Mouse (Mus musculus) limb, embryonic 10.5 days (tissue): ENCODE measurements around the gene Man1b1. TPM values are rescaled to one million over a fixed set of nuclear protein-coding genes. Genes with fewer than 3 reads are reported as not detected.

Source experiments
- DNase-seq: peaks from one replicate; pipeline ENCODE4 v3.0.0-alpha.2; 2017; ENCODE audit warnings: low spot score
- H3K27ac ChIP-seq: fragments of 300-500 bp; sonication (generic); 2 replicates; pipeline ENCODE4 v1.5.1; 2016; ENCODE audit warnings: mild to moderate bottlenecking
- H3K27me3 ChIP-seq: fragments of 300-500 bp; sonication (generic); 2 replicates; pipeline ENCODE4 v1.6.1; 2016; ENCODE audit warnings: low read depth, mild to moderate bottlenecking; ENCODE audit not compliant: poor library complexity, severe bottlenecking
- H3K36me3 ChIP-seq: fragments of 300-500 bp; sonication (generic); 2 replicates; pipeline ENCODE4 v1.6.1; 2016; ENCODE audit warnings: mild to moderate bottlenecking, moderate library complexity
- H3K4me1 ChIP-seq: fragments of 300-500 bp; sonication (generic); 2 replicates; pipeline ENCODE4 v1.6.1; 2016
- H3K4me3 ChIP-seq: fragments of 300-500 bp; sonication (generic); 2 replicates; pipeline ENCODE4 v1.5.1; 2016; ENCODE audit warnings: mild to moderate bottlenecking, moderate library complexity
- H3K9me3 ChIP-seq: fragments of 300-500 bp; sonication (generic); replicated peaks from 2 replicates; pipeline ENCODE4 v1.6.1; 2016; ENCODE audit warnings: mild to moderate bottlenecking
- WGBS: fragments of 180-500 bp; shearing (Covaris S2); methylation state at CpG from one replicate; pipeline ENCODE4 v1.1.7; 2016; 5-methylcytosine and 5-hydroxymethylcytosine counted together
- polyA plus RNA-seq: library from polyadenylated mRNA; unstranded; fragments of >200 nt; fragmentation: Nextera tagmentation; extraction: Ambion mirVana; gene quantifications from 2 replicates; pipeline ENCODE4 v1.2.1, GENCODE M21; 2016

The Man1b1 gene
- polyA plus RNA-seq, 1 experiment from 2014 or later: 54.6 TPM

DNA sequence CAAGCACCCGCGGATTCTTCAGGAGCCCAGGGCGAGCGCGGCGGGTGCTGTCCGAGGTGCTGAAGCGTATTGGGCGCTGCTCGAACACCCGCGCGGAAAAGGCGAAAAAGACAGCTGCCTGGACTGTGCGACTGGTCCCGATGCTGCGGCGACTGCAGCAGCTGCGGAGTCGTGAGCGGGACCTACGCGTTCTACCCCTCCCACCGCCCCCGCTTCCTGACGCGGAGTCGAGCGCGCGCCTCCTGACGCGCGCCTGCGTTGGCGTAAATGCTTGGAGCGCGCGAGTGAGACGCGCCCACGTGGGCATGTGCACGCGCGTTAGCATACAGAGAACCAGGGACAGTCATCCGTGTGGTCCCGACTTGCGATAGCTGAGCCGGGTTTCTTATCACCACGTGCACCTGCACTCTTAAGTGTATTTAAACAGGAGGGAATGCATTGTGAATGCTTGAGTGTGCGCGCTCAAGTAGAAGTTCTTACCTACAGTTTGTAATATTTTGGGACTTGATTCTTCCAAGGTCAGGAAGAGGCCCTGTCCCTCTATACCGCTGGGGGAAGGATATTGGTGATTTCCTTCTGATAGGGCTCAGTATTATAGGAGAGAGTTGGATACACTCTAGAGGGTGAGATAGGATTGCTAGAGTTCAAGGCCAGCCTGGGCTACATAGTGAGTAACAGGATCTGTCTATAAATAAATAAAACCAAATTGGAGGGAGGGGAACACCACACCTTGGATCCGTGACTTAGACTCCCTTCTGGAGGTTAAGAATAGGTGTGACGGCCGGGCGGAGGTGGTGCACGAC, 13.0 kb upstream of the Man1b1 start, which contains the start of gene Grin1:
TSS of gene Grin1 (minus strand) at position 217 of the 803 bp plus-strand sequence.
- no peaks in the 10 kb centered on the region for H3K9me3 ChIP-seq

DNA sequence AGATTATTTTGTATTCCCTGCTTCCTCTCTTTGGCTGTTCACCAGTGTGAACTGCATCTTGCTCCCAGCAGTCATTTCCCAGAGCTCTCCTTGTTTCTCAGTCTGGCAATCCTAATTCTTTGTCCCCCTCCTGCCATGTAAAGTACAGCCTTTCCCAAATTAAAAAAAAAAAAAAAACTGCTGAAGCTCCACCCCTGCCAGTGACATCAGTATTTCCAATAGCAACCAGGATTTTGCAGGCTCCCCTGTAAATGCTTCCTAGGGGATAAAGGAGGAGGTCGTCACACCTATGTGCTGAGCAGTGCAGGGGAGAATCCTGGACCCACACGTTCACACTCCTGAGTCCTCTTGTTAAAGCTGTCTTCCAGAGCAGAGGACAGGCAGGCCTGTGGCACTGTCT, 12.1 kb upstream of the Man1b1 start:
- no peak overlapping the region for H3K4me3 ChIP-seq
- 35% methylated on average over 2 of the region's 2 CpGs for WGBS

More for the DNA sequence above, 13.0 kb upstream of the Man1b1 start, which contains the start of gene Grin1:
- Histone ChIP-seq H3K27me3 (peaks cover 69% of the 10 kb centered on the region), H3K27ac (no peak within 1 kb of the TSS), H3K4me1 (peaks cover 8% of the 10 kb centered on the region; the same call in 1 of the 2 replicates), H3K4me3 (peak within 1 kb of the TSS; percentile 34), H3K36me3 (no peaks in the 10 kb centered on the region)
- WGBS: 11% methylated on average over 58 of the region's 58 CpGs
- peak; percentile 89 for DNase-seq

DNA sequence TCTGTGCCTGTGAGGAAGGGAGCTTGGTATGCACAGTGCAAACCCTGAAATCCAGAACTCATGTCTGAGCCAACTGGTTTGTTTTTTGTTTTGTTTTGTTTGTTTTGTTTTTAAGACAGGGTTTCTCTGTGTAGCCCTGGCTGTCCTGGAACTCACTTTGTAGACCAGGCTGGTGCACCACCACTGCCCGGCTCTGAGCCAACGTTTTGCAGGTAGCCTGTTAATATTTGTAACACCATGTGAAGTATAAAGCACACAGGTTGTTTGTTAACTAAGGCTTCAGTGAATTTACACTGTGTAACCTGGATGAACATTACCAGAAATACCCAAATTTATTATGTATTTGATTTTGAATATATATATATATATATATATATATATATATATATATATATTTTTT, 6.1 kb upstream of the Man1b1 start:
- no peak overlapping the region for H3K4me3 ChIP-seq
- no peaks in the 10 kb centered on the region; the same call in 1 of the 2 replicates for H3K4me1 ChIP-seq
- no peaks in the 10 kb centered on the region for H3K36me3 ChIP-seq
- WGBS: 76% methylated on average over 2 of the region's 2 CpGs
- no peaks in the 10 kb centered on the region for H3K9me3 ChIP-seq
- peaks cover 2% of the 10 kb centered on the region; the same call in 1 of the 2 replicates for H3K27me3 ChIP-seq
- no peak overlapping the region for H3K27ac ChIP-seq
- no peak for DNase-seq

More for the DNA sequence above, 12.1 kb upstream of the Man1b1 start:
- Histone ChIP-seq H3K9me3 (no peaks in the 10 kb centered on the region), H3K4me1 (peaks cover 8% of the 10 kb centered on the region; the same call in 1 of the 2 replicates), H3K36me3 (no peaks in the 10 kb centered on the region), H3K27me3 (peaks cover 62% of the 10 kb centered on the region), H3K27ac (no peak overlapping the region)
- no peak for DNase-seq

GRCm38 (mm10) chr2:25328440-25328839, 3.7 kb upstream of the Man1b1 start:
- no peak for DNase-seq
- 38% methylated on average over 7 of the region's 7 CpGs for WGBS
- no peaks in the 10 kb centered on the region for H3K9me3 ChIP-seq
- no peak overlapping the region for H3K27ac ChIP-seq
- no peak overlapping the region for H3K4me3 ChIP-seq
- H3K4me1 ChIP-seq: peaks cover 13% of the 10 kb centered on the region
- H3K36me3 ChIP-seq: no peaks in the 10 kb centered on the region
- no peaks in the 10 kb centered on the region for H3K27me3 ChIP-seq

DNA sequence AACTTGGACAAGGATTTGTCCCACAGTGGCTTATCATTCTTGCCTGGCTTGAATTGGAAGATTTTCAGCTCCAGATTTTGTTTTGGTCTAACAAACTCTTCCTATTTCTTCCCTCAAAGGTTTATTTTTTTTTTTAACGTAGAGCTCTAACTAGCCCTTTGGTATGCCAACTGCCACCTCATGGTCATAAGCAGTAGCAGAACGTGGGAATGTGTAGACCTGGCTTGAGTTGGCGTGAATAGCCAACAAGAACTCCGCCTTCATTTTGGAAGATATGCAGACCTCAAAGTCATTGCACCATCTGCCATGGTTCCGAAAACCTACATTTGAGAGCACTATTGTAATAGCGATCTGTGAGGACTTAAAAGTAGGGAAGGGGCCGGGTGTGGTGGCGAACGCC, 668 bp upstream of the Man1b1 start:
- Histone ChIP-seq H3K4me1 (peaks cover 22% of the 10 kb centered on the region), H3K27me3 (no peaks in the 10 kb centered on the region), H3K36me3 (peaks cover 30% of the 10 kb centered on the region), H3K27ac (peak overlapping the region; percentile 95; the same call in 1 of the 2 replicates), H3K9me3 (no peaks in the 10 kb centered on the region), H3K4me3 (peak overlapping the region; percentile 91)
- DNase-seq: no peak
- 62% methylated on average over 9 of the region's 9 CpGs for WGBS

DNA sequence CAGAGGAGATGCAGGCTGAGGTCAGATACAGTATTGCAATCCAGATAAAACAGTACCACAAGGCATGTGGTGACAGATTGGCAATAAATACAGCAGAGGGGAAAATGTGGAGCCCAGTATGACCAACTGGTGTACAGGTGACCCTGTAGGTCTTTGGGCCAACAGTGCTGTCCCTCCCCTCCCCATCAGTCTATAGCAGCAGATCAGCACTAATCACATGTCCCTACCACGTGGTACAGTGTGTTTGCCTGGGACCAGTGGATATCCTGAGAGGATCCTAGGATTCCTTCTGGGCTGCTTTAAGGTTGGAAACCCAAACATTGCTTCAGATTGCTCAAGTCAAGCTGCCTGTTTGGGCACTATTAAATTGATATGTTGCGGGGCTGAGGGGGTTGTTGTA, 1.4 kb downstream of the Man1b1 start:
- no peaks in the 10 kb centered on the region for H3K9me3 ChIP-seq
- peak overlapping the region; percentile 91 for H3K4me3 ChIP-seq
- 77% methylated on average over 2 of the region's 2 CpGs for WGBS
- H3K27ac ChIP-seq: no peak overlapping the region
- peaks cover 51% of the 10 kb centered on the region for H3K36me3 ChIP-seq
- DNase-seq: no peak
- H3K27me3 ChIP-seq: no peaks in the 10 kb centered on the region
- H3K4me1 ChIP-seq: peaks cover 22% of the 10 kb centered on the region

- WGBS: 91% methylated on average over 6 of the region's 6 CpGs
- Histone ChIP-seq H3K9me3 (no peaks in the 10 kb centered on the region), H3K4me3 (no peak overlapping the region), H3K27ac (no peak overlapping the region), H3K27me3 (no peaks in the 10 kb centered on the region), H3K4me1 (peaks cover 10% of the 10 kb centered on the region), H3K36me3 (peaks cover 92% of the 10 kb centered on the region)
- DNase-seq: no peak
These were observed 6.2 kb downstream of the Man1b1 start for GRCm38 (mm10) chr2:25338303-25338702.

DNA sequence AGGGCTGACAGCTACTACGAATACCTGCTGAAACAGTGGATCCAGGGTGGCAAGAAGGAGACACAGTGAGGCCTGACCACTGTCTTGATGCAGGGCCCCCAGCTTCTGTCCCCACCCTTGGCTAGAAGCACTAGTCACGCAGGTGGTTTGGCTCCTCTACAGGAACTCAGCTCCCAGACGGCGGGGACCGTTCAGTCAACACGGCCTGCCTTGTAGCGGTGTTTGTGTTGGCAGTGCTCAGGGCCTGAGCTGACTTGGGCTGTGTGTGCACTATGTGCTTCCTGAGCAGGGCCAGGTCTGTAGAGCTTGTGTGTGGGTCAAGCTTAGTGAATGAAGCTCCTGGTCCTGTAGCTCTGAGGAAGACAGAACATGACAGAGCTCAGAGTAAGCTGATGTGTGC, 16.0 kb downstream of the Man1b1 start:
- 91% methylated on average over 7 of the region's 7 CpGs for WGBS

GRCm38 (mm10) chr2:25349499-25349898, 17.4 kb downstream of the Man1b1 start:
- Histone ChIP-seq H3K9me3 (no peaks in the 10 kb centered on the region), H3K27me3 (no peaks in the 10 kb centered on the region), H3K27ac (no peak overlapping the region), H3K4me3 (no peak overlapping the region), H3K36me3 (peaks cover 98% of the 10 kb centered on the region), H3K4me1 (no peaks in the 10 kb centered on the region)
- DNase-seq: no peak
- 96% methylated on average over 4 of the region's 4 CpGs for WGBS

More for the DNA sequence above, 16.0 kb downstream of the Man1b1 start:
- Histone ChIP-seq H3K27me3 (no peaks in the 10 kb centered on the region), H3K9me3 (no peaks in the 10 kb centered on the region), H3K4me3 (no peak overlapping the region), H3K36me3 (peaks cover 99% of the 10 kb centered on the region), H3K27ac (no peak overlapping the region), H3K4me1 (no peaks in the 10 kb centered on the region)
- DNase-seq: no peak

- Histone ChIP-seq H3K27me3 (no peaks in the 10 kb centered on the region), H3K4me3 (no peak overlapping the region), H3K27ac (no peak overlapping the region), H3K36me3 (peaks cover 86% of the 10 kb centered on the region), H3K9me3 (no peaks in the 10 kb centered on the region), H3K4me1 (peaks cover 11% of the 10 kb centered on the region)
- no peak for DNase-seq
- 94% methylated on average over 3 of the region's 3 CpGs for whole genome bisulfite sequencing
These were observed 18.6 kb downstream of the Man1b1 start for GRCm38 (mm10) chr2:25350701-25351100.

- H3K27me3 ChIP-seq: no peaks in the 10 kb centered on the region
- DNase-seq: no peak
- H3K27ac ChIP-seq: no peak overlapping the region
- H3K4me1 ChIP-seq: peaks cover 25% of the 10 kb centered on the region
- H3K4me3 ChIP-seq: no peak overlapping the region
- H3K9me3 ChIP-seq: no peaks in the 10 kb centered on the region
- peaks cover 52% of the 10 kb centered on the region for H3K36me3 ChIP-seq
- WGBS: 86% methylated on average over 6 of the region's 6 CpGs
These were observed 22.1 kb downstream of the Man1b1 start for GRCm38 (mm10) chr2:25354211-25354610.

DNA sequence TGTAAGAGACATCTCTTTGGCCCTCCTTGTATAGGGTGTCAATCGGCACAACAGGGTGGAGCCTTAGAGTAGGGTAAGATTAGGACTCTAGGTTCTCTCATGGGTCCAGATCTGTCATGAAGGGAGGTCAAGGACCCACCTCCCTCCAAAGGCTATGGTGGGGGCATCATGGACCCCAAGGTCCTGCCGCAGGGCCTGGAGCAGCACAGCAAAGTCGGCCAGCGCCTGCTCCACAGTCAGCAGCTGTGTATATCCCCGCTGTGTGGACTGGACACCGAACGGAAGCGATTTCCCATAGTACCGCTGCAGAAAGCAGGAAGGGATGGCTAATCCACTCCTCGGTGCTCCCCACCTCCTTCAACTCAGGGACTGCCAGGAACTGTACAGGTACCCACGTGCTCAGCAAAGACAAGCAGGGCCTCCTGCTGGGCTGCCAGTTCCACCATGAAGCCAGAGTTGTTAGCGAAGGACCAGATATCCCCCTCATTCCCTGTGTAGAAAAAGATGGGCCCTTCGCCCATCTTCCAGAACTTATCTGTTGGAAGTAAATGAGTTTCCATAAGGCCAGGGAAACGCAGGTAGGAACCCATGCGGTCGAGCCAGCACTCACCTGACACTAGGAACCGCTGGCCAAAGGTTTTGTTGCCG, 23.4 kb downstream of the Man1b1 start:
- no peak for DNase-seq
- Histone ChIP-seq H3K9me3 (no peaks in the 10 kb centered on the region), H3K36me3 (peaks cover 39% of the 10 kb centered on the region), H3K27ac (0 out of 2 replicates have a peak overlapping the region, but pooled peaks have one; percentile 66), H3K27me3 (no peaks in the 10 kb centered on the region), H3K4me1 (peaks cover 25% of the 10 kb centered on the region), H3K4me3 (peak overlapping the region; percentile 62)
- WGBS: 39% methylated on average over 18 of the region's 18 CpGs
